Mouse (Mus musculus) thymus, adult 18-20 months (tissue): ENCODE measurements around the gene Sesn2.
"Not testable (repeated sequence)": the region's sequence is repeated elsewhere in the genome, so short reads cannot be mapped to it uniquely, and the experiment has no call there.

Experiments
- DNase-seq, 2 experiments: peaks; one replicate each; pipeline ENCODE4 v3.0.0; 2022; ENCODE audit warnings: mixed read lengths in 2 of 2

The Sesn2 gene

DNA sequence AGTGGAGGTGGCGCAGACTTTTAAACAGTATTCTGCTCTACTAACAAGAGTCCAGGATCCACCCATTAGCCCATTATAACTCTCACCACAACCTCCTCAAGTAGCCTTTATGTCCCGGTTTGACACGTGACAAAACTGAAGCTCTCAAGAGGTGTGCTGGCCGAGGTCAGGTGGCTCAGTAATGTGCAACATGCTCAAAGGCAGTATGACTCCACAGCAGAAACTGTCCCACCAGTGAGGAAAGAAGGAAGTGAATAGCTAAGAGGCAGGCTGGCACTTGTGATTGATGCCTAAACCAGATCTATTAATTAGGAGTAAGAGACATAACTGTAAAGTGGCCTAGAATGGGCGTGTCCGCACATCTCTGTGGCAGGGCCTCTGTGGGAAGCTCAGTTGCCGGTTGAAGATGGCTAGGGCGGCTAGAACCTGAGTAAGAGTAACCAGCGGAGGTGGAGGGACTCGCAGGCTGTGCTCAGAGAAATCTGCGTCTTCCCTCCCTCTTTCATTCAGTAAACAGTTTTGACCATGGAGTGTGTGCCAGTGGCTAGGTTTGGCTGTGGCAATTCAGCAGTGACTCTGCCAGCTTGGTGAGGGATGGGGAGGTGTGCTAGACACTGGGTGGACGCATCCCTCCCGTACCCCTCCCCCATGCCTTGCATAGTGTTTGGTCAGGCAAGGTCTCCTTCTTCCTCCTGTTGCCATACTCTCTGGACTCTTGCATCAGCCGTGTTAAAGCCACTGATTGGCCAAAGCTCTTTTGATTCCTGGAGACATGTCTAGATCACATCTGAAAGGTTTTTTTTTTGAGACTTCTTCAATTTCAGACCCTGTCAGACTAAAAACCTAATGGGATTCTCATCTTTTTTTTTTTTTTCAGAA is 3.3 kb upstream of the Sesn2 start:
- no peak for DNase-seq

DNA sequence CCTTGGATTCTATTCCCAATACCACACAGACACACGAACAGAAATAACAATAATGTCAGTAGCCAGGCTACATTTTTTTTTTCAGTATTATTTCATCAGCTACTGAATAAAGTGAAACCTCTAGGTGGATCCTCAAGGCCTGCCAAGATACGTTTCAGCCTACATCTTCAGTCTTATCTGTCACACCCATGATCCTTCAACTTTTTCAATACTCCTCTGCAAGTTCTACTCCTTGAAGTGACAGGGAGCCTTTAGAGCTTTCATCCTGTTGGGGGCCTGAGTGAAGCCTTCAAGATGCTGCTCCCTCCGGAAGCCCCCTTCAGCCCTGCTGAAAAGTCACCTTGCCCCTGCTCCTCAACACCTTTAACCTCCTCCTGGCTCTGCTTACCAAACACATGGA is 1.8 kb upstream of the Sesn2 start:
- DNase-seq: no peak

DNA sequence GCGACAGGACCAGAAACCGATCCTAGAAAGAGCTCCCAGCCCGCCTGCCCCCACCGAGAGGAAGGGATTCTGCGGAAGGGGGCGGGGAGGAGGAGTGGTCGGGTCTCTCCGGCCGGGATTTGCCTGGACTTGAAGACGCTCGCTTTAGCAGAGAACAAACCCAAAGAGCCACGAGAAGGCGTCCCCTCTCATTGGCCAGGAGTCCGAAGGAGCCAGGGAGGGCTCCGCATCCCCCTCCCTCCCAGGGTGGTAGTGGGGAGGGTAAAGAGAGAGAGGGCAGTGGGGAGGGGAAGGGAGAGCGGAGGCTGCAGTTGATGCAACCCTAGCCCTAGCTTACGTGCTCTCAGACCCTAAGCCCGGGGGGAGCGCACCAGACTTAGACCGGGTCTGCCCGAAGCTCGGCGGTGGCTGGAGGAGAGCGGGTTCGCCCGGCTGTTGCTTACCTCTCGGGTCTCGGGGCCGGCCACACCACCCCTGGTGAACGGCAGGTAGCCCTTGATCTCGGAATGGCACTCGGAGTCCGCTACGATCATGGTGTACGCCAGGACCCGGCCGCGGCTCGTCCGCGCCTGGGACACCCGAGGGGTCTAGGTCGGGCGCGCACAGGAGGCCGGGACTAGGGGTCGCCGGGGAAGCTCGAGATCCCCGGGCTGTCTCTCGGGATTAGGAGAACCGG is 542 bp downstream of the Sesn2 start:
- DNase-seq: peak; percentile 34 to 41

DNA sequence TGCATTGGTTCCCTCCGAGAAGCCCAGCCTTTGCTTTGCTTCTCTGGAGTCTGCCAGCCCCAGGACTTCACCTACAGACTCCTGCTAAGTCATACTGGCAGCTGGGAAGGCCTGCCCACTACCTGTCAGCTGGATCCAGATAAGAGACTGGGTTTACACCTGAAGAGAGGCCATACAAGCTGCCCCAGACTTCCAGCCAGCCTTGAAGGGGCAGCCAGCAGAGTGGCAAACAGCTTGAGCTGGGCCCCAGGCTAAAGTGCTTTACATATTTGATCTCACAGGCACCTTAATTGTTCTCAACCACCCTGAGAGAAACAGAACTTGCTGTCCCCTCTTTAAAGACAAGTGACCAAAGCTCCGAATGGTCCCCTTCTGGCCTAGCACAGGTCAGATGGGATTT is 3.1 kb downstream of the Sesn2 start:
- no peak for DNase-seq

DNA sequence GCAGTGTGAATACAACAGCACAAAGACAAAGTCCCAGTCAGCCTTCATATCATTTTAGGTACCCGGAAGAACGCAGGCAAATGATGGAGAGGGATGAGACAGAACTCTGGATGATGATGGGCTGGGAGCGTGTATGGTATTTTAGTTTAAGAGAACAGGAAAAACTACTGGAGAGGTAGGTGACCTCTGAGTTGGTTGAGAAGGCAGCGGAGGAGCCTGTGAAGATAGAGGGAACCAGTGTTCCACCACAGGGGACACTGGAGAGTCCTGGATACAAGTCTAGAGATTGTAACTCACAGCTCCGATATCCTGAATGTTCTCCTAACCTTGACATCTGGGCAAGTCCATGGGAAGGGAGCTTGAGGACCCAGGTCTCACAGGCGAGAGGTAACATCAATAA is 4.1 kb downstream of the Sesn2 start:
- no peak for DNase-seq

DNA sequence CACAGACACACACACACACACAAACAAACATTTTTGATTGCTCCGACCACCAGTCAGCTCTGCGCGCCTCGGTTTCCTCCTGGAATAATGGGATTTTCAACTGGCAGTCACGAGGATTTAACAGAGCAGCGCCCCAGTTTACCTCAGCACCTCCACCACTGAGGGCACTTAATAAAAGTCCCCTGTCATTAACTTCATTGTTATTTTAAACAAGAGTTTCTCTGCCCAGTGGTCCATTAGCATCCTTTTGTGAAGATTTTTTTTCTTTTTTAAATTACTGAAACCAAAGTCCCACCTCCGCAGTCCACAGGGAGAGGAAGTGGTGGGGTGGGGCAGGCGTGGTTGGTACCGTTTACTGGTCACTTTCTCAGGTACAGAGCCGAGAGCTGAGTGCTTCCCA is 4.5 kb downstream of the Sesn2 start:
- no peak for DNase-seq

DNA sequence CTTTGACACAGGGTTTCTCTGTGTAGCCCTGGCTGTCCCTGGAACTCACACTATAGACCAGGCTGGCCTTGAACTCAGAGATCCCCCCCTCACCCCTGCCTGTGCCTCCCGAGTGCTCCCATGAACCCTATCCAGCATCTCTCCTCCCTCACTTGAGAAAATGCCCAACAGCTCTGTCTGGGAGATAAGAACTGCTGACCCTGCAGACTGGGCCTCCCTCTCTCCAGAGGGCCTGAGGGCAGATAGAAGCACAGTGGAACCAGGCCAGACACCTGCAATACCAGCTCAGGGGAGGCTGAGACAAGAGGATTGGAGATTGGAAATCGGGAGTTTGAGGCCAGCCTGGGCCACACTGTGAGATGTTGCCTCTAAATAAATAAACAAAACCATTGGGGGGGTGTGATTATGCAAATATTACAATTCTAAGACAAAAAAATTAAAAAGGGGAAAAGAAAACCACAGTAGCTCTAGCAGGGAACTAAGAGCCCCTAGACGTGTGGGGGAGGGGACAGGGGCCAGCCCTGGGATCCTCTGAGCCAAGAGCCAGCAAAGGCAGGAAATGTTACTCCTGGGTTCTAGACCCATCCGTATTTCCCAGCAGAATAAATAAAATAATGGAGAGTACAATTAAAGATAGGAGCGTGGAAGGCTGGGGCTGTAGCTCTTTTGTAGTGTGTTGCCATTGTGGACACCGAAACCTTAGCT is 5.1 kb downstream of the Sesn2 start:
- DNase-seq: no peak

DNA sequence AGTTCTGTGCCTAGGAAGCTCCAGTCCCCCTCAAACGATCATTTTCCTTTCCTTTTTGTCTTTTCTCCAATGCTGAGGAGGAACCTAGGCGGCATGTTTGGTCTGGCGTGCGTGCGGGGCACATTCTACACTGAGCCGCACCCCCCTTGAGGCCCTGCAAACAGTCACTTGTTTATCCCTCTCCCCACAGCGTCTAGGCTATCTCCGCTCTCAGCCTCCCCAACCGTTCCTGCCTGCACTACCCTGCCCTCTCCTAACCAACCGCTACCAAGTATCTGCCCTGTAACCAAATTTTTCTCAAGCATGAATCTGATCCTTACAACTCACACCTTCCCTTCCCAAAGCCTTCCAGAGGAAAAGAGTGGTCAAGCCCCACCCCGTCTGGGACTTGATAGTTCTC is 7.0 kb downstream of the Sesn2 start:
- no peak for DNase-seq

DNA sequence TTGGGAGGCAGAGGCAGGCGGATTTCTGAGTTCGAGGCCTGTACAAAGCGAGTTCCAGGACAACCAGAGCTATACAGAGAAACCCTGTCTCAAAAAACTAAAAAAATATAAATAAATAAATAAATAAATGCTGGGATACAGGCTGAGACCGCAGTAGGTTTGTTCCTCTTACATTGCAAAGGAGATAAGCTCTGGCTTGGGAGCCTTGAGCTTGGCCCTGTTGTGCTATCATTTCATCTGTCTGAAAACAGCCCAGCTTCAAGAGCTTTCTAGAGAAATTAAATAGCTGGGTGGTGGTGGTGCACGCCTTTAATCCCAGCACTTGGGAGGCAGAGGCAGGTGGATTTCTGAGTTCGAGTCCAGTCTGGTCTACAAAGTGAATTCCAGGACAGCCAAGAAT is 8.7 kb downstream of the Sesn2 start:
- no peak for DNase-seq

DNA sequence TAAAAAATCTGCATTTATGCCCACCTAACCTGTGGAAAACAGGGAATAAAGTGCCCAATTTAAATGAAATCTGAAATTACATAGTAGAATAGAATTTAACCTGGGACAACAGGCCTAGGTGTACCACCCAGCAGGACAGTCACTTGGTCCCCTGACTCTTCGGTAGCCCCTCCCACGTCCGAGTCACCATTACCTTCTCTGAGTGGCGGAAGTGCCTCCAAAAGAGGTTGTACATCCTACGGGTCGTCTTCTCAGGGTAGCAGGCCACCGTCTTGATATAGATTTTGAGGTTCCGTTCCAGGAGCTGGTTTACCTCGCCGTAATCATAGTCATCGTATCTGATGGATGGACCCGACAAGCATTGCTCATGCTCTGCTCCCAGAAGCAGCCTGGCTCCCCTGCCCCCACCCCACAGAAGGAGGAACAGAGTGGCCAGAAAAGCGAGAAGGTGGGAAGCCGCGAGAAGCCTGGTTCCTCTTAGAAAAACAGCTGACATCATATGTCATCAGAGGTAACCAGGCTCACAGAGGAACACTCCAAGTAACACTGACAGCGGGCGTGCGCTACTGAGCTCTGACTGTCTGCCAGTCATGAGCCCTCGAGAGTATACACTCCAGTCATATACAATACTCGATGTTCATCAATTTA is 15.9 kb downstream of the Sesn2 start:
- DNase-seq: no peak

DNA sequence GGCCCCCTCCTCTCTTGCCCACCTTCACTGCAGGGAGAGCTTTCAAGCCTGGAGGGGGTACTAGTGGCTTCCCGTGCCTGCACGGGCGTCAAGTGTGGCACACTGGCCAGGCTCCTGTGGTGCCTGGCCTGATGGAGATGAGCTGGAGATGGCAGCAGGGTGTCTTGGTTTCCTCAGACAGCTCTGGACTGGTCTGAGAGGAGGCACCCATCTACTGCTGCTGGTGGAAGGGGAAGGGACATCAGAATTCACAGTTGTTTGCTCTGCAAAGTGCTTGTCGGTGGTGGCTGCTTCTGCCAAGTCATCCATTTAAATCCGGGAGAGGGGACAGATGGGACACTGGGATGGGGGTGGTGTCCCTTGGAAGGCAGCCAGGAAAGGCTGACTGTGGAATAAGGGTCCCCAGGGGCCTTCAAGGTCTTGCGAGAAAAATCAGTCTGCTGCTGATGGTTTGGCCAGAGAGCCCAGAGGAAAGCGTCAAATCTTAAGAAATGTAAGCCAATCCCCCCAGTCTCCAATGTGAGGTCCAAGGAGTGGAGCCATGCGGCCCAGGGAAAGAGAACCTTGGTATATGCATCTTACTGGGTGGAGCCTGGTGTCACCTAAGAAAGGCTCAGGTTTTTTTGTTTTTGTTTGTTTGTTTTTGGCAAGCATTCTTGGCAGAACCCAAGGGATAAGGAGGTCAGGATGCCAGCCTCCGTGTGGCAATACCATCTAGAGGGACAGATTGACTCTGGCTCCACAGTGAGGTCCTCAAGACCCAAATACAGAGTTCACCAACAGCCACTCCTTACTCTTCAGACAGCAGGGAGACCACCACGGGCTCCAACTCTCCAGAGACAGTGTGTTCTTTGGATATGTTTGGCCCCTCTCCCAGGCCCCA is 17.9 kb downstream of the Sesn2 start:
- no peak for DNase-seq

DNA sequence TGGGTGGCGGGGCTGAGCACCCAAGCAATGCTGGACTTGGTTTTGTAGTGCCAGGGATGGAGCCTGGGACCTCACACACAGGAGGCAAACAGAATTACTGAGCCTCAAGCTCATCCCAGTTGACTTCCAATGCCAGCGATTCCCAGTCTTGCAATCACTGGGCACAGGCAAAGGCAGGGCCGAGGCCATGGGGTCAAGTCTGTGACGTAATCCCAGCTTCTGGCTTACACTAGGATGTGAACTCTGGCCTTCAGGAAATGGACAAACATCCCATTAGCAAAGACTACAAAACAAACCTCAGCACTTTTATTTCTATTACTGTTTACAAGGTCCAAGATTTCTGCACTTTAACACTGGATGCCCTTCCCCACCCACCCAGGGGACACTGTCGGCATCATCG is 18.6 kb downstream of the Sesn2 start:
- DNase-seq: no peak

DNA sequence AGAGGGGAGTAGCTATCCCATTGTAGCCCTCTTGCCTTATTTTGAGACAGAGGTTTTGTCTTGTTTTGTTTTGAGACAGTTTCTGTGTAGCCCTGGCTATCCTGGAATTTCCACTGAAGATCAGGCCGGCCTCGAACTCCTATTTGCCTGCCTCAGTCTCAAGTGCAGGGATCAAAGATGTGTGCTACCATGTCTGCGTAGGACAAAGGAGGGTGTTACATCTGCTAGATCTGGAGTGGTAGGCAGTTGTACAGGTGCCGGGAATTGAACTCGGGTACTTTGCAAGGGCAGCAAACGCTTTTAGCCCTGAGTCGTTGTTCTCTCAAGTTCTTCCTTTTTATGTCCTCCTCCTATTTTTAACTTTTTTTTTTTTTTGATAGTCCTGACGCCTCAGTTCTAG is 19.2 kb downstream of the Sesn2 start:
- DNase-seq: no peak

DNA sequence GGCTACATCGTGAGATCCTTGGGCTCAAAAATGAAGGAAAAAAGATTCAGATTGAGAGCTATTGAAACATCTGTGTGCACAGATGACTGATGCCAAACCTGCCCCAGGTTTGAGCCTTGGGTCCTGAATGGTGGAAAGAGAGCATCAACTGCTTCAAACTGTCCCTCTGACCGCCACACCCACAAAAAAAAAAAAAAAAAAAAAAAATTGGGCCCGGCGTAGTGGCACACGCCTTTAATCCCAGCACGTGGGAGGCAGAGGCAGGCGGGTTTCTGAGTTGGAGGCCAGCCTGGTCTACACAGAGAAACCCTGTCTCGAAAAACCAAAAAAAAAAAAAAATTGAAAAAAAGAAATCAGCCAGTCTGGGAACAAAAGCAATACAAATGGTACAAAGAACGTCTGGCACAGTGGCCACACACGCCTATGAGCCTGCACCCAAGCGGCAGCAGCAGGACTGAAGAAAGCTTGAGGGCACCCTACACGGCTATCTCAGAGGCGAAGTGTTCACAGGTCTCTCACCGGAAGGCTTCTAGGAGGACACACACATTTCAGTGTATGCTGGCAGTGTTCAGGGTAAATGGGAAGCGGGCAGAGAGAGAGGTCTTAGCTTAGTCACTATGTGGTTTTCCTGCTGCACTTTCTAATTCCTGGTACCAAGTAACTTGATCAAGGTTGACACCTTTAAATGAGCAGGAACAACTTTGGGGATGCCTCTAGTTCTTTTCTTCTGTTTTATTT is 19.9 kb downstream of the Sesn2 start:
- DNase-seq: no peak

DNA sequence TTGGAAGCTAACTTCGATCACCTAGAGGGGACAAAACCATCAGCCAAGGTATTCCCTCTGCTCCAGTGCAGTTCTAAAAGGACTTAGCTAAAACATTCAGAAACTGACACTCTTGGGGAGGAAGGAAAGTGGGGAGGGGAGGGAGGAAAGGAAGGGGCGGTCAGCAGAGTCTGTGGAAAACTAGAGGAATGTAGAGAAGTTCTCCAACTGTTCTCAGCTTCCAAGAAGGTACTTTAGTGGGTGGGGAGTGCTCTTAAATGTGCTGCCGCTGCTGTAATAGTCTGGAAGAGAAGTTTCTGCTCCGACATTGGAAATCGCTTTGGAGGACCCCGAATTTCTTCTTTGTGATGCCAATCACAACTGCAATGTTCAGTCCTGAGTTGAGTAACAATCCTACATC is 21.3 kb downstream of the Sesn2 start:
- DNase-seq: no peak

DNA sequence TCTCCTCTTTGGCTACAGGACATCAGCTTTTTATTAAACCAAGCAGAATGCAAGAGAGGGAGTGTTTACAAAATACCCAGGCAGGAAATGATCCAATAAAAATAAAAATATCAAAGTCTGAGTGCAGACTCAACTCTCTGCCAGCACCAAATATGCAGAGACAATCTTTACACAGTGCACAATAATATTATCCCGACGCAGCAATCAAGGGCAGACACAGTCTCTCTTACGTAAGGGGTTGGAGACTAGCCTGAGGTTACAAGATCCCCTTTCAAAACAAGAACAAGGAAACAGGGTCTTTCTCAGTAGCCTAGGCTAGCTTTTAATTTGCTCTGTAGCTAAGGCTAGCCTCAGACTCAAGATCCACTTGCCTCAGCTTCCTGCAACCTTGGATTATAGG is 21.8 kb downstream of the Sesn2 start:
- DNase-seq: no peak

DNA sequence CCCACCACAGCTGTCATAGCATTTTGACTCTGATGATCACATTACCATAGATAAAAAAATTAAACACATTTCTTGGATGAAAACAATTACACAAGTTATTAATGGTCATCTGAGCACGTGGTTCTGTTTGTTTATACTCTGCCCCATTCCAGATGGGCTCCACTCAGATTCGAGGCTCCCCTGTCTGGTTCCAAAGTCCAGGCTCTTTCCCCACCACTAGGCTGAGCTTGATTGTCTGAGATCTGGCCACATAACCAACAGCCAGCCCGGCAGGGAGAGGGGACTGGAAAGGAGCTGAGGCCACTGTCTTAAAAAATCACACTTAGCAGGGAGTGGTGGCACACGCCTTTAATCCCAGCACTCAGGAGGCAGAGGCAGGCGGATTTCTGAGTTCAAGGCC is 25.5 kb downstream of the Sesn2 start:
- no peak for DNase-seq

DNA sequence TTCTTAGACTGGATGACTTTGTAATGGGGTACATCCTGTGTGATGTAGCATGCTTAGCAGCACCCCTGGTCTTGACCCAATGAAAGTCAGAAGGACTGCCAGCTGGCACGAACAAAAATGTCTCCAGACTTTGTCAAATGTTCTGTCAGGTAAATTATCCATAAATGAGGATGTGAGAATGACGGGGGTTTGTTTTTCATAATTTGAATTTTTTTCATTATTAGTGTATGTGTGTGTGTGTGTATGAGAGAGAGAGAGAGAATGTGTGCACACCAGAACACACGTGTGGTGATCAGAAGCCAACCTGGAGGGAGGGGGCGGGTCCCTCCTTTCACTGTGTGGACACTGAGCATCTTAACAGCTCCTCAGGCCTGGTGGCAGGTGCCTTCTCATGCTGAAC is 26.1 kb downstream of the Sesn2 start:
- no peak for DNase-seq

DNA sequence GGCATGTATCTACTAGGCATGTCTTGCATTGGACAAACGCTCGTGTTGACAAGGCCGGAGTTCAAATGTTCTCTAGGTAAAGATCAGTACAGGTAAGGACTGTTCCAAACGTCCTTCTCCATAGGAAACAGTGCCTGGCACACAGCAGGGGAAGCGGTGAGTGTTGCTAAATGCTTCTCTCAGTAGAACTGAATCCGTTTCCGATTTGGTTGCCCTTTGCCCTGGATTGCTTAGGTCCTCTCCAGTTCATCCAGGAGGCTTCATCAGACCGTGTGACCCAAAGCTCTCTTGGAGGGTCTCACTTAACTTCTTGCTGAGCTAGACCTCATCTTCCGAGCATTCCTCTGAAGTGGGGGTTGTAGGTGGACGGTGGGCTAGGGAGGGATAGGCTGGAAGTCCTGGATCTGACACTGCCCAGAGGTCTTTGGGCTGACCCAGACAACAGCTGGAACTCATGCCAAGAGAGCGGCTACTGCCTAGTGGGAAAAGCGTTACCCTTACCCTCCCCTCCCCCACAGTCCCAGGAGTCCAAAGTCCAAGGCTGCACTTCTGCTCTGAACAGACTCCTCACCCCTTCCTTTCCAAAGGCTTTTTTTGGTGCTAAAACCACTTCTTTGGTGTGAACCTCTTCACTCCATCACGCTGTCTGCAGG is 27.2 kb downstream of the Sesn2 start:
- DNase-seq: no peak

DNA sequence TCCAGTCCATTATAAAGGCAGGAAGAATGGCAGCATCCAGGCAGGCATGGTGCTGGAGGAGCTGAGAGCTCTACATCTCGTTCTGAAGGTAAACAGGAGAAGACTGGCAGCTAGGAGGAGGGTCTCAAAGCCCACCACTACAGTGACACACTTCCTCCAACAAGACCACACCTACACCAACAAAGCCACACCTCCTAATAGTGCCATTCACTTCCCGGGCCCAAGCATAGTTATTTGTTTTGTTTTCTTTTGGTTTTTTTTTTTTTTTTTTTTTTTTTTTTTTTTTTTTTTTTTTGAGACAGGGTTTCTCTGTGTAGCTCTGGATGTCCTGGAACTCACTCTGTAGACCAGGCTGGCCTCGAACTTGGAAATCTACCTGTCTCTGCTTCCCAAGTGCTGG is 28.2 kb downstream of the Sesn2 start:
- not testable (repeated sequence) for DNase-seq

DNA sequence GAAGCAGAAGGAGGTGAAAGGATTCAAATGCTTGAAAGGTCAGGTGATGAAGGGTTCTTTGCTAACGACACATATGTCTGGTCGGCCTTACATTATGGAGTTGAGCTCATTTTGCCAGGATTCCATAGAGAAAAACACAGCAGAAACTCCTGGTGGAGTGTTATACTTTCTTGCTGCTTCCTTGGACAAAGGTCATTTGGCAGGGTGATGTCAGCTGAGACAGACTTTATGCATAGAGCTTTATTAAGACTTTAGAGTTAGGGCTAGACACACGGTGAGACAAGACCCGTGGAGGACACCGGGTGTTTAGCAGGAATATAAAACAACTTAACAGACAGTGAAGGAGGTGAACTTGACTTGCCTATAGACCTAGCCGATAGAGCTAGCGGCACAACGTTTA is 32.5 kb downstream of the Sesn2 start:
- no peak for DNase-seq
